Mouse (Mus musculus) lung, embryonic 15.5 days (tissue): ENCODE data around the gene Meig1. TPM values are rescaled to one million over a fixed set of nuclear protein-coding genes. Genes with fewer than 3 reads are reported as not detected.

Source experiments
- polyA plus RNA-seq: library from polyadenylated mRNA; unstranded; fragments of >200 nt; fragmentation: Nextera tagmentation; extraction: Ambion mirVana; gene quantifications from 2 replicates; pipeline ENCODE4 v1.2.1, GENCODE M21; 2015

Meig1 gene
- polyA plus RNA-seq, 1 experiment from 2014 or later: 9.8 TPM

Other genes starting within 250 kb of the Meig1 start
- 37.9 and 42.1 TPM in 2 replicates for gene Nmt2, start 138.4 kb downstream of the Meig1 start, polyA plus RNA-seq
- 18.3 and 19.6 TPM in 2 replicates for gene Rpp38, start 90.0 kb downstream of the Meig1 start, polyA plus RNA-seq
- gene Acbd7, start 86.5 kb downstream of the Meig1 start, polyA plus RNA-seq: 1.1 and 2.0 TPM in 2 replicates
- not detected in 2 replicates for gene Olah, start 25.4 kb downstream of the Meig1 start, polyA plus RNA-seq
- gene Dclre1c, start 1.5 kb upstream of the Meig1 start, polyA plus RNA-seq: 6.1 and 6.2 TPM in 2 replicates
- gene Suv39h2, start 52.4 kb upstream of the Meig1 start, polyA plus RNA-seq: 17.1 and 20.7 TPM in 2 replicates
- gene Gm45902, start 90.1 kb upstream of the Meig1 start, polyA plus RNA-seq: 4.9 and 5.7 TPM in 2 replicates
- 119 and 120 TPM in 2 replicates for gene Hspa14, start 90.2 kb upstream of the Meig1 start, polyA plus RNA-seq
- 0.12 and 0.14 TPM in 2 replicates for gene Cdnf, start 90.4 kb upstream of the Meig1 start, polyA plus RNA-seq
- gene Fam107b, start 147.8 kb upstream of the Meig1 start, polyA plus RNA-seq: 27.9 and 31.8 TPM in 2 replicates